Mouse (Mus musculus) gastrocnemius, adult 18-20 months (tissue): ENCODE results near the gene Igfbp4. TPM values are rescaled to one million over a fixed set of nuclear protein-coding genes. Genes with fewer than 3 reads are reported as not detected.

Source experiments
- DNase-seq: peaks from one replicate; pipeline ENCODE4 v3.0.0; 2021; ENCODE audit warnings: low spot score
- total RNA-seq, 2 experiments: library from RNA; stranded (reverse); gene quantifications; 2 replicates each; pipeline ENCODE4 v1.2.3; 2021

Gene Igfbp4
- total RNA-seq, 2 experiments from 2014 or later = 30.0 to 48.5 TPM

GRCm38 (mm10) chr11:99041841-99042780, 1.1 kb downstream of the Igfbp4 start:
- DNase-seq = no peak

GRCm38 (mm10) chr11:99042834-99043431, 1.9 kb downstream of the Igfbp4 start:
- peak; percentile 55 for DNase-seq

- no peak for DNase-seq
Measured at GRCm38 (mm10) chr11:99043632-99044031, 2.6 kb downstream of the Igfbp4 start.

- DNase-seq = peak; percentile 70
Measured at GRCm38 (mm10) chr11:99044306-99044705, 3.3 kb downstream of the Igfbp4 start.

DNA sequence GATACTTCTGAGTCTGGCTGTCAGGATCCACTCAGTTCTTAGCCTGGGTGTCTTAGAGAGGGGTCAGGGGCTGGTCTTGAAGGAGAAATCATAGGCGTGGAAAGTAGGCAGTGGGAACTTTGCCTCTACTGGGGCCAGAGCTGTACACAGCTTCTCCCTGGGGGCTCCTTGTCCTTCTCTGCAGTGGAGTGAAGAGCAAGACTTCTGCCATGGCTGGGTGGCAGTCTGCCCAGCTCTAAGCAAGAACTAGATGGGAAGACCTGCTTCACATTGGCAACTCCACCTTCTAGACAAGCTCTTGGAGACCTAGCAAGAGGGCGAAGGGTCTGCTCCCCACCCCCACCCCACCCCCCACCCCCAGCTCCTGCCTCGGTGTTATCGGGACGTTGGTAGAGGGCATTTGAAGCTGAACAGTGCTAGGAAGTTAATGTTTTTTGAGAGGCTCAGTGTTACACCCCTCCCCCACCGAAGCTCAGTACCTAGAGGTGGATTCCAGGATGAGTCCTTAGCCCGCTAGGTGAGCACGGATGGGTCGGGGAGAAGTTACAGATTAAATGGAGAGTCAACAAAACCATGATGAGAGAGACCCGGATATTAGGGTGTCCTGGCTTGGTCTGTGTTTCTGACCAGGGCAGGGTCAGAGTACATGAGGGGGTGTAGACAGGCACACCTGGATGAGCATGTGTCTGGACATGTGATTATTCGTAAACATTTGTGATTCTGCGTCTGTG, 4.3 kb downstream of the Igfbp4 start:
- no peak for DNase-seq

DNA sequence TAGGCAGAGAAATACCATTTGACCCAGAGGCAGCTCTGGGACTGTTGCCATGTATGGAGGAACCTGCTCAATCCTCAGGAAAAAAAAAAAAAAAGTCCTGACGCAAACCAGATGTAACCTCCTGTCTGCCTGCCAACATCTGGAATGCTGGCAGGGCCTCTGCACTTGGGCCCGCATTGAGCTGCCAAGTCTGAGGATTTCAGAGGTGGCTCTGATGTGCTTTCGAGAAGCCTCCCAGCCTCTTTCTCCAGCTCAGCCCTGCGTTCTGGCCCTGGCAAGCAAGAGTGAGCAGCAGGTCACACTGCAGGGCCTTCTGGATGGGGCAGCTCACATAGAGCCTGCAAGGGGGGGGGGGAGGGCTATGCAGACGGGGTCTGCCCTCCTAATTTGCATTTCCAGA, 6.1 kb downstream of the Igfbp4 start:
- DNase-seq = peak; percentile 82

DNA sequence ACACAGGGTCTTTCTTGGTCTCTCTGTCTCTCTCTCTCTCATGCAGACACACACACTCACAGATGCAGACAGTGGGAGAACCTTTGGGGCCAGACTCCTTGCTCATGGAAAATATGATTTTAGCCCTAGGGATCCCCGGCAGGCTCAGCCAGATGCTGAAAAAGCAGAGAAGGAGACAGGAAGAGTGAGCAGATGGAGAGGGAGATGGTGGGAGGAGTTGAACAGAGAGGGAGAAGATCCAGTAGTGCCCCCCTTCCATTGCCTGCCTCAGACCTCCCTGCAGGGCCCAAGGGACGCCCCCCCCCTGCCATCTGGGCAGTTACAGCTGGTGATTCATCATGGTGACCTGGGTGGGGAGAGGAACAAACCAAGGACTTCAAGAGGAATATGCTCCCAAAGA, 6.6 kb downstream of the Igfbp4 start:
- DNase-seq = peak; percentile 65

DNA sequence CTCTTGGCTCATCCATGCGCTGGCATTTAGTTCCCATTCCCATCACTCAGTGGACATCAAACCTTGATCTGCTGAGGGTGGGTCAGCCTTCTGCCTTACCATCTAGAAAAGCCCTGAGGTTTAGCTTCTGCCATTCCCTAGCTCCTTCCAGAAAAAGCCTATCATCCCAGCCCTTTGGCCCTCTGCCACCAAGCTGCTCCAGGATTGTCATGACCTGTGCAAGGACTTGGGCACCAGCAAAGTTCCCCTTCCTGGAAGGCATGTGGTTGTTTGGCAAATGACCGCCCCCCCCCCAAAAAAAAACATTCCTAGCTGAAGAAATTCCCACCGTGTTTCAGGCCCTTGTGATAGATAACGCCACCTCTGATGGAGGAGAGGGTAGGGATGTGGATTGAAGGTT, 14.1 kb downstream of the Igfbp4 start:
- no peak for DNase-seq

GRCm38 (mm10) chr11:99055571-99056452, 14.8 kb downstream of the Igfbp4 start:
- peak; percentile 53 for DNase-seq

DNA sequence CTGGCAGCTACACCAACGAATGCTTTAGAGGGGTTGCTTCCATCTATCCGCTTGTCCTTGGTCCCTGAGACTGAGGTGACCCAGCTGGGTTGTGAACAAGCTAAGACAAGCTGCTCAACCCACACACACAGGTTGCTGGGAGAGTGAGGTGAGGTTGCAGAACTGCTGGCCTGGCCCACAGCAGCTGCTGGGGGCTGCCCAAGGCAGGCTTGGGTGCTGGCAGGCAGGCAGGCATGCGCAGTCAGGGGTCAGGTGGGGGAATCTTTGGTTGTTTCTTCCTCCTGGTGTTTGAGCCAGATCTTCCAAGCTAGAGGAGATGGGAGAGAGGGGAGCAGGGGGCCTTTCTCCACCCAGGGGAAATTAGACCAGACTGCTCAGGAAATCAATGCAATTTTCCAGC, 19.4 kb downstream of the Igfbp4 start:
- DNase-seq = no peak

- DNase-seq = no peak
Measured at GRCm38 (mm10) chr11:99062661-99063060, 21.6 kb downstream of the Igfbp4 start.

- no peak for DNase-seq
Measured at GRCm38 (mm10) chr11:99063406-99064131, 22.5 kb downstream of the Igfbp4 start.

GRCm38 (mm10) chr11:99065353-99065752, 24.3 kb downstream of the Igfbp4 start:
- DNase-seq = no peak

- DNase-seq = peak; percentile 90
Measured at GRCm38 (mm10) chr11:99065979-99066378, 24.9 kb downstream of the Igfbp4 start.

DNA sequence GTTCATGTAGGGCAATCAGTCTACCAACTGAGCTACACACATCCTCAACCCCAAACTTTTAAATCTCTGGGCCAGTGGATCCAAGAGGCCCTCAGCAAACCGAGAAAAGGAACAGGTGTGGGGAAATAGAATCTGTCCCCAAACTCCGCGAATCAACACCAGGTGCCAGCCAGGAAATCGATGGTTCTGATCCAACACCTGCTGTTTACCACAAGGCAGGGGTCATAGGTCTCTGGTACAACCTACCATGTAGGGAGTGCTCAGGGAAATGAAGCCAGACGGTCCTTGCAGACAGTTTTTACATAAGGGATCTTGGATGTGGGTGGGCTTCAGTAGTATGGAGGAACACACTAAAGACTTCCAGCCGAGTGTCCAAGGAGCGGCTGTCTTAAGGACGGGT, 26.5 kb downstream of the Igfbp4 start:
- no peak for DNase-seq

DNA sequence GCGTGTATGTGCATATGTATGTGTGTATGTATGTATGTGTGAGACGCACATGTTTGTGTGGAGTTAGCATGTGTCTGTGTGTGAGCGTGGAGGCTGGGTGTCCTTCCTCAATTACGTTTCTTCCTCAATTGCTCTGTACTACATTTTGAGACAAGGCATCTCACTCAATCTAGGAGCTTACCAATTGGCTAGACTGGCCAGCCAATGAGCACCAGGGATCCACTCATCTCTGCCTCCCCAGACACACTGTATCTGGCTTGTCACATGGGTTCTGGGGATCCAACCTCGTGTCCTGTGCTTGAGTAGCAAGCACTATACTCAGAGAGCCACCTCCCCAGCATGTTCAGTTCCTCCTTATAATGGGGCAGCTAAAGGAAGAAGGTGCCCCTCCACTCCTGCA, 27.4 kb downstream of the Igfbp4 start:
- no peak for DNase-seq

GRCm38 (mm10) chr11:99071866-99072265, 30.8 kb downstream of the Igfbp4 start:
- DNase-seq = no peak

DNA sequence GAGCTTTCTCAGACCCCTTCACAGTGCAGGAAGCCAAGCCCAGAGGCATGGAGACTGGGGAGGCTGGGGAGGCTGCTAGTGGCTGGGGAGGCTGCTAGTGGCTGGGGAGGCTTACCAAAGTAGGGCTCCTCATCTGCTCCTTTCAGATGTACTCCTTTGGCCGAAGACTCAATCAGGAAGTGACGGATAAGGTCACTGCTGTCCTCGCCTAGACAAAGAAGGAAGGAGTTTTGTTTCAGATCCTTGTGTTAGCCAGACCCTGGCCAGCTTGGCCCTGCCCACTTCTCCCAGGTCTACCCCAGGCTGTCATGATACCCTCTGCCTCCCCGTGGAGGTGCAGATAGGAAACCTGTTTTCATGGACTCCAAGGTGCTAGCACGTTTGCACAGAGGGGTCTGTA, 32.7 kb downstream of the Igfbp4 start:
- DNase-seq = no peak

DNA sequence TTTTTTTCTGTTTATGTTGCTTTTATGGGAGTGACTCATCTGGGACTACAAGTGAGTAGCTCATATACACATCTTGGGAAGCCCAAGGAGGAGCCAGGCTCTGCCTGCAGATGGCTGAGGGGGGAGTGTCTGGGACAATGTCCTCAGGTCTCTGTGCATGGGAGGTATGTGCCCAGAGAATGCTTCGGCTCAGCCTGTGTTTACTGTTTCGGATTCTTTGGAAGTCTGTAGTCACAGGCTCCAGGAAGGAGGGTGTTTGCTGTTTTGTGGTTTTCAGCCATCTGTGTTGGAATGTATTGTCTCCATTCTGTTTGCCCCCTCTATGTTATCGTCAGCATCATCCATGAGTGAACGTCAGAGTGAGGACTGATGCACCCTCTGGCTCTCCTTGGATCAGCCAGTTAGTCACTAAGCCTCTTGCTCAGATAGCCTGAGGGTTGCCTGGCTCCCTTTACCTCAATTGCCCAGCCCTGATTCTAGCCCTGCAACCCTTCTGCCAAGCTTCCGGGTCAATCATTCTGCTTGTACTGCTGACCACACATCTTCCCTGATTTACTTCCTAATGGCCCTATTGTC, 35.8 kb downstream of the Igfbp4 start:
- DNase-seq = no peak

DNA sequence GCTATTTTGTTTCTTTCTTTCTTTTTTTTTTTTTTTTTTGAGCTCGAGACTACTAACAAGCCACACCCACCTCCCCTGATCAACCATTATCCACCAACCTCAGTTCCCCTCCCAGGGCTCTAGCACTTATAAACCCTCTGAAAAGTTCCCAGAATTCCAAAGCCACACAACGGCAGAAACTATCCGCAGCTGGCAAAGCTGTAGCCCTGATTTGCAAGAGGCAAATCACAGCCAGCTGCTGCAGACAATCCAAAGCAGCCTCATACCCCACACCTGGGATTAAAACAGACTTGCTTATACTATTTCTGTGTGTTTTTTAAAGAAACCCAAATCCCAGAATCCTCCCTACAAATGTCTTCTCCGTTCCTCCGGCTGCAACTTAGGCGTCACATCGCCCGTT, 36.8 kb downstream of the Igfbp4 start:
- DNase-seq = no peak
